ENCODE assay signal across 15 mouse cellular contexts in the genomic region with DNA sequence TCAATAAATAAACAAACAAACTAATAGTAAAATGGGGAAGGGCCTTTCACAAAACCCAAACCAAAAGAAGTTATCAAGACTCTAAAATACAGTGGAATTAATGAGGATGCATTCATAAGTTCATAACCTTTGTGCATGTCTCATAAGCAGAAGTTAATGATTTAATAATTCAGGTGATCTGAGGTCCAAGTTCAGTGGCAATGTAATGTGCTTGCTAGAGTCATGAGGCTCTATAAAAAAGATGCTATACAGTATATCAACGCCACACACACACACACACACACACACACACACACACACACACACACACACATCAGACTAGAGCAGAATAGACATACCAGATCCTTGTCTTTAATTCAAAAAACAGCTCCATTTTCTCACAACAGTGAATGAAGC. TPM values are rescaled to one million over a fixed set of nuclear protein-coding genes. Genes with fewer than 3 reads are reported as not detected.
DNase-seq lines count a peak whose midpoint lies in the region; ATAC-seq and TF ChIP-seq lines count a peak whose summit lies in the region.
"Had no signal": no experiment of that assay in that cellular context is flagged by ENCODE, and none has a peak within 500 bp of the region (broad histone marks: within the 10 kb centered on the region; RNA-seq: fewer than 3 reads in every experiment).

No protein-coding gene starts in this region.

- peak; percentile 24 for DNase-seq in kidney, adult 9 months
- no peak for DNase-seq in layer of hippocampus, adult 2 months (ENCODE audit: low spot score in 2 of 2)
- DNase-seq: adrenal gland, postnatal 25 days; cerebellum, adult 11 months; cerebellum, adult 9-11 months; embryo, embryonic 11 days had no signal

- ATAC-seq in kidney, embryonic 15.5 days (replicated peaks; ENCODE audit: low FRiP score), result no peak
- peak; percentile 71 for ATAC-seq in intestine, embryonic 15.5 days
- ATAC-seq in intestine, embryonic 16.5 days, result peak; percentile 81
- ATAC-seq in erythroid progenitor cell, adult 5-6 weeks (replicated peaks; ENCODE audit: low FRiP score, poor library complexity, severe bottlenecking), result no peak
- ATAC-seq: forebrain, embryonic 13.5 days had no signal

- no peak for TF ChIP-seq CTCF in layer of hippocampus, adult 2 months (conservative IDR thresholded peaks at IDR 0.05)

- no peak overlapping the region for H3K27ac ChIP-seq in kidney, embryonic 15.5 days
- no peak overlapping the region for H3K27ac ChIP-seq in intestine, embryonic 15.5 days
- no peak overlapping the region for H3K27ac ChIP-seq in intestine, embryonic 16.5 days (ENCODE audit: low read length)
- H3K27ac ChIP-seq in layer of hippocampus, adult 2 months, result no peak overlapping the region
- H3K27ac ChIP-seq: embryonic facial prominence, embryonic 13.5 days; embryonic facial prominence, embryonic 15.5 days; forebrain, embryonic 13.5 days; forebrain, embryonic 15.5 days had no signal

- WGBS in kidney, embryonic 15.5 days, result 95% methylated on average over 1 of the region's 1 CpGs
- 93% methylated on average over 1 of the region's 1 CpGs for WGBS in intestine, embryonic 15.5 days
- 83% methylated on average over 1 of the region's 1 CpGs for WGBS in intestine, embryonic 16.5 days

- H3K27me3 ChIP-seq in kidney, embryonic 15.5 days, result no peaks in the 10 kb centered on the region
- H3K27me3 ChIP-seq in intestine, embryonic 15.5 days (replicated peaks), result no peaks in the 10 kb centered on the region
- no peaks in the 10 kb centered on the region for H3K27me3 ChIP-seq in intestine, embryonic 16.5 days (replicated peaks; ENCODE audit: control insufficient read depth, insufficient read depth, low read length)
- H3K27me3 ChIP-seq: embryonic facial prominence, embryonic 13.5 days; embryonic facial prominence, embryonic 15.5 days; forebrain, embryonic 13.5 days; forebrain, embryonic 15.5 days had no signal

- no peaks in the 10 kb centered on the region for H3K4me1 ChIP-seq in kidney, embryonic 15.5 days
- H3K4me1 ChIP-seq in intestine, embryonic 15.5 days (replicated peaks), result no peaks in the 10 kb centered on the region
- peaks cover 2% of the 10 kb centered on the region; the same call in 1 of the 2 replicates for H3K4me1 ChIP-seq in intestine, embryonic 16.5 days (ENCODE audit: control insufficient read depth, insufficient read depth, low read length)
- H3K4me1 ChIP-seq: forebrain, embryonic 13.5 days; forebrain, embryonic 15.5 days had no signal

- no peak overlapping the region for H3K4me3 ChIP-seq in kidney, embryonic 15.5 days (replicated peaks)
- H3K4me3 ChIP-seq in intestine, embryonic 15.5 days (replicated peaks), result no peak overlapping the region
- H3K4me3 ChIP-seq in intestine, embryonic 16.5 days (ENCODE audit: low read length), result no peak overlapping the region
- no peak overlapping the region for H3K4me3 ChIP-seq in layer of hippocampus, adult 2 months
- H3K4me3 ChIP-seq: embryonic facial prominence, embryonic 13.5 days; embryonic facial prominence, embryonic 15.5 days; erythroblast, embryonic 14.5 days; forebrain, embryonic 13.5 days; forebrain, embryonic 15.5 days had no signal

- H3K9ac ChIP-seq in kidney, embryonic 15.5 days, result no peak overlapping the region
- H3K9ac ChIP-seq in intestine, embryonic 15.5 days, result no peak overlapping the region
- no peak overlapping the region for H3K9ac ChIP-seq in intestine, embryonic 16.5 days (ENCODE audit: low read depth, low read length)
- H3K9ac ChIP-seq: embryonic facial prominence, embryonic 13.5 days; embryonic facial prominence, embryonic 15.5 days; forebrain, embryonic 13.5 days; forebrain, embryonic 15.5 days had no signal

- no peaks in the 10 kb centered on the region for H3K36me3 ChIP-seq in kidney, embryonic 15.5 days
- no peaks in the 10 kb centered on the region for H3K36me3 ChIP-seq in intestine, embryonic 15.5 days
- H3K36me3 ChIP-seq in intestine, embryonic 16.5 days (ENCODE audit: control insufficient read depth, insufficient read depth, low read length), result no peaks in the 10 kb centered on the region
- H3K36me3 ChIP-seq: embryonic facial prominence, embryonic 13.5 days; embryonic facial prominence, embryonic 15.5 days; forebrain, embryonic 15.5 days had no signal

- H3K9me3 ChIP-seq in kidney, embryonic 15.5 days (replicated peaks), result no peaks in the 10 kb centered on the region
- no peaks in the 10 kb centered on the region for H3K9me3 ChIP-seq in intestine, embryonic 15.5 days
- H3K9me3 ChIP-seq in intestine, embryonic 16.5 days (ENCODE audit: control insufficient read depth, low read length), result peaks cover 2% of the 10 kb centered on the region; the same call in 1 of the 2 replicates
- H3K9me3 ChIP-seq: embryonic facial prominence, embryonic 13.5 days; embryonic facial prominence, embryonic 15.5 days; forebrain, embryonic 13.5 days; forebrain, embryonic 15.5 days had no signal

- no peak overlapping the region for H3K4me2 ChIP-seq in kidney, embryonic 15.5 days
- H3K4me2 ChIP-seq in intestine, embryonic 15.5 days (replicated peaks), result no peak overlapping the region
- H3K4me2 ChIP-seq in intestine, embryonic 16.5 days (ENCODE audit: low read depth, low read length), result no peak overlapping the region
- H3K4me2 ChIP-seq: embryonic facial prominence, embryonic 13.5 days; embryonic facial prominence, embryonic 15.5 days; forebrain, embryonic 13.5 days; forebrain, embryonic 15.5 days had no signal

RNA-seq across cellular contexts. Expression of gene Chn1, which starts 28.8 kb away (rescaled TPM):
- 15.1 and 19.0 TPM in 2 replicates for polyA plus RNA-seq in kidney, embryonic 15.5 days (2015; fragmentation: Nextera tagmentation; extraction: Ambion mirVana)
- polyA plus RNA-seq in intestine, embryonic 15.5 days (2015; fragmentation: Nextera tagmentation; extraction: Ambion mirVana), result 15.9 and 16.9 TPM in 2 replicates
- polyA plus RNA-seq in intestine, embryonic 16.5 days (2015; fragmentation: Nextera tagmentation; extraction: Ambion mirVana), result 11.3 and 12.5 TPM in 2 replicates
- not detected in 2 replicates for total RNA-seq in erythroid progenitor cell, adult 5-6 weeks (2015; ENCODE audit: low replicate concordance)
- total RNA-seq in erythroid progenitor cell, adult 5-6 weeks (2017; ENCODE audit: low replicate concordance), result not detected in 2 replicates
- 1,000 to 10,000 TPM; 1,742 to 1,751 TPM for total RNA-seq in layer of hippocampus, adult 2 months (2021)

Comparison
In these comparisons a context has a peak if more than half of its experiments do, and no peak if none do; other contexts are left out.
1. ATAC-seq: peak in intestine, embryonic 15.5 days (single experiment) and intestine, embryonic 16.5 days (single experiment); none in kidney, embryonic 15.5 days (single experiment) and erythroid progenitor cell, adult 5-6 weeks (single experiment).